Mouse (Mus musculus) lung, adult 18-20 months (tissue): ENCODE results near the gene Ptpdc1.

Experiments
- DNase-seq, 2 experiments: peaks; one replicate each; pipeline ENCODE4 v3.0.0; 2022; ENCODE audit warnings: mixed read lengths in 2 of 2

The Ptpdc1 gene

GRCm38 (mm10) chr13:48582688-48583379 is 42.6 kb downstream of the Ptpdc1 start:
- DNase-seq: no peak

GRCm38 (mm10) chr13:48578616-48579015 is 46.8 kb downstream of the Ptpdc1 start:
- no peak for DNase-seq

- DNase-seq: no peak
These were observed 47.6 kb downstream of the Ptpdc1 start for GRCm38 (mm10) chr13:48577836-48578235.

GRCm38 (mm10) chr13:48577007-48577406 is 48.5 kb downstream of the Ptpdc1 start:
- no peak for DNase-seq

GRCm38 (mm10) chr13:48574718-48575117 is 50.7 kb downstream of the Ptpdc1 start:
- no peak for DNase-seq

- DNase-seq: peak in 1 of 2 experiments; percentile 26
These were observed 51.7 kb downstream of the Ptpdc1 start for GRCm38 (mm10) chr13:48573525-48574355.

GRCm38 (mm10) chr13:48572127-48572526 is 53.3 kb downstream of the Ptpdc1 start:
- DNase-seq: peak; percentile 65 to 78

GRCm38 (mm10) chr13:48571298-48571697 is 54.2 kb downstream of the Ptpdc1 start:
- no peak for DNase-seq

- DNase-seq: no peak
These were observed 55.8 kb downstream of the Ptpdc1 start for GRCm38 (mm10) chr13:48569576-48570132.

GRCm38 (mm10) chr13:48567646-48568045 is 57.8 kb downstream of the Ptpdc1 start:
- DNase-seq: no peak

GRCm38 (mm10) chr13:48566116-48566935 is 59.1 kb downstream of the Ptpdc1 start:
- peak; percentile 89 to 92 for DNase-seq

- DNase-seq: no peak
These were observed 60.4 kb downstream of the Ptpdc1 start for GRCm38 (mm10) chr13:48564881-48565600.

- DNase-seq: no peak
These were observed 63.1 kb downstream of the Ptpdc1 start for GRCm38 (mm10) chr13:48562336-48562735.

- DNase-seq: no peak
These were observed 64.0 kb downstream of the Ptpdc1 start for GRCm38 (mm10) chr13:48561481-48561880.

GRCm38 (mm10) chr13:48555976-48556375 is 69.5 kb downstream of the Ptpdc1 start:
- DNase-seq: no peak

- DNase-seq: no peak
These were observed 70.9 kb downstream of the Ptpdc1 start for GRCm38 (mm10) chr13:48554552-48554951.

- no peak for DNase-seq
These were observed 72.0 kb downstream of the Ptpdc1 start for GRCm38 (mm10) chr13:48553511-48553910.

- DNase-seq: peak; percentile 89 to 92
These were observed 73.0 kb downstream of the Ptpdc1 start for GRCm38 (mm10) chr13:48552181-48553090.

- no peak for DNase-seq
These were observed 77.2 kb downstream of the Ptpdc1 start for GRCm38 (mm10) chr13:48548296-48548695.

GRCm38 (mm10) chr13:48547623-48548022 is 77.8 kb downstream of the Ptpdc1 start:
- no peak for DNase-seq

GRCm38 (mm10) chr13:48546330-48546917 is 79.0 kb downstream of the Ptpdc1 start:
- DNase-seq: peak; percentile 100
